Mouse (Mus musculus): ENCODE results near the gene Aph1a. TPM values are rescaled to one million over a fixed set of nuclear protein-coding genes. Genes with fewer than 3 reads are reported as not detected.

Aph1a gene
- polyA plus RNA-seq, 1 experiment: 174 TPM

GRCm38 (mm10) chr3:95867408-95867807 lies 26.4 kb upstream of the Aph1a start:
- H3K27ac ChIP-seq (ENCODE audit: insufficient read depth, low read length): no peak overlapping the region
- no peak overlapping the region for H3K4me3 ChIP-seq (ENCODE audit: extremely low read depth, insufficient read depth, insufficient read length)
- TF ChIP-seq CTCF (IDR thresholded peaks at IDR 0.05; ENCODE audit: extremely low read depth, insufficient read depth, insufficient read length, insufficient replicate concordance) (no peak), POLR2A (IDR thresholded peaks at IDR 0.05; ENCODE audit: low read depth, low read length) (no peak)
- no peak for DNase-seq (ENCODE audit: low read depth in 1 of 2, low spot score in 2 of 2)
- H3K4me1 ChIP-seq (ENCODE audit: control insufficient read depth, insufficient read depth, insufficient read length): peaks cover 2% of the 10 kb centered on the region; the same call in 1 of the 2 replicates
- H3K36me3 ChIP-seq (ENCODE audit: control insufficient read depth, insufficient read depth, low read length): peaks cover 24% of the 10 kb centered on the region
- H3K27me3 ChIP-seq (ENCODE audit: control insufficient read depth, insufficient read depth, low read length): no peaks in the 10 kb centered on the region
- 91% methylated on average over 2 of the region's 2 CpGs for WGBS

GRCm38 (mm10) chr3:95870976-95871375 lies 22.8 kb upstream of the Aph1a start:
- 7% methylated on average over 15 of the region's 15 CpGs for WGBS
- Histone ChIP-seq H3K27me3 (ENCODE audit: control insufficient read depth, insufficient read depth, low read length) (no peaks in the 10 kb centered on the region), H3K36me3 (ENCODE audit: control insufficient read depth, insufficient read depth, low read length) (peaks cover 10% of the 10 kb centered on the region), H3K27ac (ENCODE audit: insufficient read depth, low read length) (peak overlapping the region; percentile 73), H3K4me1 (ENCODE audit: control insufficient read depth, insufficient read depth, insufficient read length) (peaks cover 2% of the 10 kb centered on the region; the same call in 1 of the 2 replicates), H3K4me3 (ENCODE audit: extremely low read depth, insufficient read depth, insufficient read length) (peak overlapping the region; percentile 97)
- DNase-seq (ENCODE audit: low read depth in 1 of 2, low spot score in 2 of 2): no peak
- TF ChIP-seq POLR2A (IDR thresholded peaks at IDR 0.05; ENCODE audit: low read depth, low read length) (no peak), CTCF (IDR thresholded peaks at IDR 0.05; ENCODE audit: extremely low read depth, insufficient read depth, insufficient read length, insufficient replicate concordance) (no peak)

- peak within 1 kb of the TSS; percentile 97 for H3K4me3 ChIP-seq (ENCODE audit: extremely low read depth, insufficient read depth, insufficient read length)
- peaks cover 2% of the 10 kb centered on the region; the same call in 1 of the 2 replicates for H3K4me1 ChIP-seq (ENCODE audit: control insufficient read depth, insufficient read depth, insufficient read length)
- peaks cover 10% of the 10 kb centered on the region for H3K36me3 ChIP-seq (ENCODE audit: control insufficient read depth, insufficient read depth, low read length)
- no peaks in the 10 kb centered on the region for H3K27me3 ChIP-seq (ENCODE audit: control insufficient read depth, insufficient read depth, low read length)
- peak within 1 kb of the TSS; percentile 73 for H3K27ac ChIP-seq (ENCODE audit: insufficient read depth, low read length)
- under 1% methylated on average over 33 of the region's 33 CpGs for whole genome bisulfite sequencing
- DNase-seq (ENCODE audit: low read depth in 1 of 2, low spot score in 2 of 2): peak; percentile 74 to 84
- TF ChIP-seq POLR2A (IDR thresholded peaks at IDR 0.05; ENCODE audit: low read depth, low read length) (peak; percentile 77), CTCF (IDR thresholded peaks at IDR 0.05; ENCODE audit: extremely low read depth, insufficient read depth, insufficient read length, insufficient replicate concordance) (peak; percentile 16; the same call in 1 of the 2 replicates)
Measured at GRCm38 (mm10) chr3:95871392-95871867, 22.3 kb upstream of the Aph1a start, which contains the start of gene Mrps21. Gene Mrps21 (minus strand): TSS chr3:95871519.

- peak overlapping the region; percentile 97; the same call in 1 of the 2 replicates for H3K4me3 ChIP-seq (ENCODE audit: extremely low read depth, insufficient read depth, insufficient read length)
Measured at GRCm38 (mm10) chr3:95872048-95872447, 21.7 kb upstream of the Aph1a start.

GRCm38 (mm10) chr3:95879063-95879462 lies 14.7 kb upstream of the Aph1a start:
- WGBS: 91% methylated on average over 4 of the region's 4 CpGs
- TF ChIP-seq CTCF (IDR thresholded peaks at IDR 0.05; ENCODE audit: extremely low read depth, insufficient read depth, insufficient read length, insufficient replicate concordance): no peak
- TF ChIP-seq POLR2A (IDR thresholded peaks at IDR 0.05; ENCODE audit: low read depth, low read length): no peak
- Histone ChIP-seq H3K36me3 (ENCODE audit: control insufficient read depth, insufficient read depth, low read length) (no peaks in the 10 kb centered on the region; the same call in 1 of the 2 replicates), H3K4me3 (ENCODE audit: extremely low read depth, insufficient read depth, insufficient read length) (no peak overlapping the region), H3K27ac (ENCODE audit: insufficient read depth, low read length) (no peak overlapping the region), H3K27me3 (ENCODE audit: control insufficient read depth, insufficient read depth, low read length) (no peaks in the 10 kb centered on the region), H3K4me1 (ENCODE audit: control insufficient read depth, insufficient read depth, insufficient read length) (peaks cover 8% of the 10 kb centered on the region)
- no peak for DNase-seq (ENCODE audit: low read depth in 1 of 2, low spot score in 2 of 2)

More at GRCm38 (mm10) chr3:95872048-95872447, 21.7 kb upstream of the Aph1a start:
- Histone ChIP-seq H3K36me3 (ENCODE audit: control insufficient read depth, insufficient read depth, low read length) (peaks cover 9% of the 10 kb centered on the region), H3K27me3 (ENCODE audit: control insufficient read depth, insufficient read depth, low read length) (no peaks in the 10 kb centered on the region), H3K4me1 (ENCODE audit: control insufficient read depth, insufficient read depth, insufficient read length) (peaks cover 2% of the 10 kb centered on the region; the same call in 1 of the 2 replicates), H3K27ac (ENCODE audit: insufficient read depth, low read length) (no peak overlapping the region)
- 76% methylated on average over 7 of the region's 7 CpGs for WGBS
- TF ChIP-seq POLR2A (IDR thresholded peaks at IDR 0.05; ENCODE audit: low read depth, low read length) (no peak), CTCF (IDR thresholded peaks at IDR 0.05; ENCODE audit: extremely low read depth, insufficient read depth, insufficient read length, insufficient replicate concordance) (no peak)
- no peak for DNase-seq (ENCODE audit: low read depth in 1 of 2, low spot score in 2 of 2)

- Histone ChIP-seq H3K27me3 (ENCODE audit: control insufficient read depth, insufficient read depth, low read length) (no peaks in the 10 kb centered on the region), H3K4me1 (ENCODE audit: control insufficient read depth, insufficient read depth, insufficient read length) (peaks cover 8% of the 10 kb centered on the region), H3K4me3 (ENCODE audit: extremely low read depth, insufficient read depth, insufficient read length) (peak within 1 kb of the TSS; percentile 58), H3K27ac (ENCODE audit: insufficient read depth, low read length) (peak within 1 kb of the TSS; percentile 44), H3K36me3 (ENCODE audit: control insufficient read depth, insufficient read depth, low read length) (peaks cover 2% of the 10 kb centered on the region; the same call in 1 of the 2 replicates)
- TF ChIP-seq CTCF (IDR thresholded peaks at IDR 0.05; ENCODE audit: extremely low read depth, insufficient read depth, insufficient read length, insufficient replicate concordance) (no peak), POLR2A (IDR thresholded peaks at IDR 0.05; ENCODE audit: low read depth, low read length) (no peak)
- under 1% methylated on average over 66 of the region's 66 CpGs for WGBS
- peak; percentile 87 to 94 for DNase-seq (ENCODE audit: low read depth in 1 of 2, low spot score in 2 of 2)
Measured at GRCm38 (mm10) chr3:95881979-95882815, 11.6 kb upstream of the Aph1a start, which contains the start of gene Ciart. Gene Ciart (minus strand): TSS chr3:95882251.
